Mouse (Mus musculus) megakaryocyte-erythroid progenitor cell, adult 5-6 weeks (primary cell): Measurements from ENCODE around the gene Arhgef28. TPM values are rescaled to one million over a fixed set of nuclear protein-coding genes. Genes with fewer than 3 reads are reported as not detected.
"Not testable (repeated sequence)": the region's sequence is repeated elsewhere in the genome, so short reads cannot be mapped to it uniquely, and the experiment has no call there.

Source experiments
- ATAC-seq: replicated peaks from 2 replicates; pipeline ENCODE4 v1.8.0; 2016; ENCODE audit warnings: mild to moderate bottlenecking, inconsistent platforms; ENCODE audit not compliant: severe bottlenecking, poor library complexity, low FRiP score, low TSS enrichment
- total RNA-seq, 2 experiments: library from RNA; stranded (forward) in 1 of 2; stranded (reverse) in 1 of 2; fragments of 200-1000, 215-1000 nt in 1 of 2; fragments of >200 nt in 1 of 2; fragmentation: Nextera tagmentation in 1 of 2; gene quantifications; 2 replicates each; pipeline ENCODE4 v1.2.3; 2014 to 2017

The Arhgef28 gene
- total RNA-seq, 2 experiments from 2014 or later, result 0.79 to 2.0 TPM

DNA sequence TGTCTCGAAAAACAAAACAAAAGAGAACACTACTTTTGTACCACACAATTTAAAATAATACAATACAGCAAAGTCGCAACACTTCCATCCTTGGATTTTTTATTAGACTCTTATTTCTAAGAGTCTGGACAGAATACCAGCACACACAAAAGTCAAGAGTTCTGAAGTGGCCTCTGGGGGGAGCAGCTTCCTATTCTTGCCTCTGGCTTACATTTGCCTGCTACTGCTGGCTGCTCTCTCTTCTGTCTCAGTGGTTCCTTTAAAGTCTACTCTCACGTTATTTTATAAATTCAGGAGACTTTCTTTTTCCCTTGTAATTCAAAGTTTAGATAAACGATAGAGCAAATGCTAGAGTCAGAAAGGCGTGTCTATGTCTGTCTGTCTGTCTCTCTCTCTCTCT, 179.1 kb downstream of the Arhgef28 start:
- ATAC-seq, result peak; percentile 65; the same call in 1 of the 2 replicates

GRCm38 (mm10) chr13:98025706-98026504, 180.3 kb downstream of the Arhgef28 start:
- no peak for ATAC-seq

DNA sequence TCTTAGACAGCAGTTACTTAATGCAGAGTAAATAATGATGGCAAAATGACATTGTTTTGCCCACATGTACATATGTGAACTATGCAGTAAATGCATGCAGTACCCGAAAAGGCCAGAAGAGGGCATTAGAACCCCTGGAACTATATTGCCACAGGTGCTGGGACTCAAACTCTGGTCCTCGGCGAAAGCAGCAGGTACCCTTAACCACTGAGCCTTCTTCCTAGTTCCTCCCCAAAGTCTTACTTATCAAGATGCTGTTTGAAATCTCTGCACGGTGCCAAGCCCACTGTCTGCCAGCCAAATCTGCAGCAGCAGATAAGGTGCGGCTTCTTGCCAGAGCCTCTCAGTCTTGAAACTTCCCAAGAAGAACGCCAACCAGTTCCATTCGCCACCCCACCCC, 181.1 kb downstream of the Arhgef28 start:
- peak; percentile 21; the same call in 1 of the 2 replicates for ATAC-seq

- no peak for ATAC-seq
Measured at GRCm38 (mm10) chr13:98024680-98025079, 181.6 kb downstream of the Arhgef28 start.

DNA sequence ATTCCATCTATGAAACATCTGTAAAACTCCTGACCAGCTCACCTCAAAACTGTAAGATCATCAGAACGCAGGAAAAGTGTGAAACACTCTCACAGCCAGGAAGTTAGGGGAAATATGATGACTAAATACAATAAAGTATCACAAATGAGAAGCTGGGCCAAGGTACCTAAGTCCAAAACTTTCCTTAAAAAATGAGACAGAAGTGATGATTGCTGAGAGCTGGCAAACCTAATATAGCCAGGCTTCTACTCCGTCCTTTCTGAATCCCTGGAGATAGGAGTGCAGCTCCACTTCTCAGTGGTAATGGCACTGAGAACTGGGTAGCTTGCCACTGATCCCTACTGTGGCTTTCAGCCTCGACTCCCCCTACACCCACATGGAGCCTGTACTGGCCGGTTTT, 184.3 kb downstream of the Arhgef28 start:
- no peak for ATAC-seq

GRCm38 (mm10) chr13:98018837-98019236, 187.4 kb downstream of the Arhgef28 start:
- ATAC-seq, result not testable (repeated sequence)

DNA sequence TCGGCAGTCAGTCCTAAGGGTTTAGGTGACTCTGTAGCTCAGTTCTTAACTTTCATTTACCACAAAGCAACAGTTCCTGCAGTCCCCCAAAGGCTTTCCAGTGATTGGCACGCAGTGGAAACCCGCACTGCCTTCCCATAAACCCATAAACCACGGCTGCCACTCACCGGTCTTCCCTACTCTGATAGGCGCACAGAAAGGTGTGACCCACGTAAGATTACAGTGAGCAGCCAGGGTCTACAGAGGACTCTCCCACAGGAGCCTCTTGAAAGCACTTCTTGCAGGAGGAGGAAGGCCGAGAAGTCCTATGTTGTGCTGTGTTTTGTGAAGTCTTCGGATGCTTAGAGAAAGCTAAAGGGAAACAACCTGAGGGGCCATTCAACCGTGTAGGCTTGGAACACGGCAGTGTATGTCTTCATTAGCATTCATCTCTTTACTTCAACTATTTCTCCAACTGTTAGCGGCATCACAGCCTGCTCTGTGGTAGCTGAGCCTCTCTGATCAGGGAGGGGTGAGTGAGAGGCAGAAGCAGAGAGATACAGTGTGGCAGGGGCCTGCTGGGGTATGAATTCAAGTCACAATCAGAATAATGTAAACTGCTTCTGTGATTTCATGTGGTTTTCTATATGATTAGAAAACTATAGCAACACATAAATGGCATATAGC, 189.2 kb downstream of the Arhgef28 start:
- ATAC-seq, result peak; percentile 66

DNA sequence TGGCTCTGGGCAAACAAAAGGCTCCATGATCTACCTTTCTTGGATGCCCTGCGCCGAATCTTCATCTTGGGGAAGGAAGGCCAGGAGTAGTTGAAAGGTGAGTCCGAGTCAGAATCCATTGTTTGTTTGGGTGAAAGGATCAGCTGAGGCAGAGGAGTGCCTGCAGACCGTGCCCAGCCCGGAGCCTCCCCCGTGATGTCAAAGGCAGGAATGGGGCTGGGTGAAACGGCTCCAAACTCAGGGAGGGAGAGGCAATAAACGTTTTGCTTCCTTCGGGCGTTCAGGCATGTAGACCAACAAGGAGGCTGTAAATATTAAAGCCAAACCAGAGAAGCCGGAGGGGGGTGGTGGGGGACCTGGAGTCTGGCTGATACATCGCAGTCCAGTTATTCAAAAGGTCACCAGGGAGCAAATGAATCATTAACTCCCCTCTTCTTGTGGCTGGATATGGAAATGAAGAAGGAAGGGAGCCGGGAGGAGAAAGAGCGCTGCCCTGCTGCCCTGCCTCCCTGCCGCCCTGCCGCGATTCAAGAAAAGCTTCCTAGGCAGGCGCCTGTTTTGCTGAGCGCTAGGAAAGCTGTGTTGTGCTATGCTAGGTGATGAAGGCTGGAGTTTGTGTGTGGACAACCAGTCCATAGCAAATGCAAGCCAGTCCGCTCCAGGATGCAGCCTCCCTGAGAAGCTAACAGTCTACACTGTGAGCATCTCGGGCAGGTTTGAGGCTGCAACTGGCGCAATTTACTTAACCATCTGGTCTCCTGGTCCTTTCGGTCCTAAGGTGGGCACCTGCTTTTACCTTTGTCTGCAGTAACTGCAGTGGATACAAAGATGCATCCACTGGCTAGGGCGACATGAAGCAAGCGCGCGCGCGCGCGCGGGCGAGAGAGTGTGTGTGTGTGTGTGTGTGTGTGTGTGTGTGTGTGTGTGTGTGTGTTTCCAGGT, 190.0 kb downstream of the Arhgef28 start:
- 0 out of 2 replicates have a peak, but pooled peaks have one; percentile 19 for ATAC-seq

GRCm38 (mm10) chr13:98014892-98015291, 191.3 kb downstream of the Arhgef28 start:
- no peak for ATAC-seq

- ATAC-seq, result no peak
Measured at GRCm38 (mm10) chr13:98013715-98014114, 192.5 kb downstream of the Arhgef28 start.

GRCm38 (mm10) chr13:98011931-98012341, 194.3 kb downstream of the Arhgef28 start:
- ATAC-seq, result no peak

DNA sequence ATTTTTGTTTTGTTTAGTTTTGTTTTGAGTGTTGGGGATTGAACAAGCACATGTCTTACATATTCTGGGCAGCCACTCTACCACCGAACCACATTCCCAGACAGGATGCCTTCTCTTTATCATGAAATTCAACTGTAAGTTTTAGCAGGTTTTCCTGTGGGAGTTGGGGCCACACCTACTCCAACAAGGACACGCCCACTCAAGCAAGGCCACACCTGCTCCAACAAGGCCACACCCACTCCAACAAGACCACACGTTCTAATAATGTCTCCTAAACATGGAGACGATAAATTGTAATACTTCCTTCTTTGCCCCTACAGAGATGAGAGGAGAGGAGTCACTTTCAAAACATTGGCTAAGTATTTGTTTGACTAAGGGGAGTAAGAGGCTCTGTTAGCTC, 197.2 kb downstream of the Arhgef28 start:
- peak; percentile 55 for ATAC-seq

GRCm38 (mm10) chr13:98008588-98008987, 197.7 kb downstream of the Arhgef28 start:
- peak; percentile 88 for ATAC-seq

DNA sequence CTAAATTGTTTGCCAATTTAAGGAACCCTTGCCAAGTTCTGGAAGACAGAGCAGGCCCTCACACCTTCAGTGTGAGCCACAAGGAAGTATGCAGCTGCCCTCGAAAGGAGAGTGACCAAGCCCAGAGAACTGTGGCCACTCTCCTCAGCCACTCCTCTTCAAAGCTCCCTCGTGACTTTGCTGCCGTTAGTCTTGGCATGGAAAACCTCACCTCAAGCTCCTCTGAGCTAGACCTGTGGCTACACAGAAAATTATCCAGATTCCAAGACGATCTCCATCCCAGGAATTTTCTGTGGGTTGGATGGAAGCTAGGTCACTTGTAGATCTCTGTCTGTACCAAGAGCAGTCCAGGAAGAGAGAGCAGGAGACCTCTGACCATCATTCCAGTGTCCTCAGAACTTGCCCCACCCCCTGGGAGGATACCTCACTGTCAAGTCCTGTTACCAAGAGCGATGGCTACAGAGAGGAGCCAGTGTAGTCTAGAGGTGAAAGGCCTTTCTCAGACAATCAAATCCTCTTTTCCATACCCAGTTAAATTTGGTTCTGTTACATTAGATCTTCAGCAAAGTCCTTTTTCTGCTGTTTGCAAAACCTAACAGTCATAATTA, 200.5 kb downstream of the Arhgef28 start:
- ATAC-seq, result no peak

- ATAC-seq, result no peak
Measured at GRCm38 (mm10) chr13:98004647-98005414, 201.4 kb downstream of the Arhgef28 start.

DNA sequence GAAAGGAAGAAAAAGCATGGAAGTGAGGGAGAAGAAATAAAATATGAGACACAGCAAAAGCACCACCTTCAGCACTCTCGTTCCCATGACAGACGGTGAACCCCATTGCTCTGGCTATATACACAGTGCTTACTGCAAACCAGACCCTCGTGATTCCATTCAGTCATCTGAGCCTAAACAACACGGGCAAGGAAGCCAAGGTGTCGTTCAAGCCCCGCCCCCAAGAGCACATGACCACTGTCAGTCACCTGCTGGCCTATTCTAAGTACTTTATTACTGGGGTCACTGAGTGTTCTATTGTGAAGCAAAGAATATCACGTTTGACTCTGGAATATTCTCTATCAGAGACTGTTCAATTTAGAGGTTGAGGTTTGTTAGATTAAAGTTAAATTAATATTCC, 202.5 kb downstream of the Arhgef28 start:
- ATAC-seq, result no peak

- ATAC-seq, result no peak
Measured at GRCm38 (mm10) chr13:98002598-98002997, 203.6 kb downstream of the Arhgef28 start.

DNA sequence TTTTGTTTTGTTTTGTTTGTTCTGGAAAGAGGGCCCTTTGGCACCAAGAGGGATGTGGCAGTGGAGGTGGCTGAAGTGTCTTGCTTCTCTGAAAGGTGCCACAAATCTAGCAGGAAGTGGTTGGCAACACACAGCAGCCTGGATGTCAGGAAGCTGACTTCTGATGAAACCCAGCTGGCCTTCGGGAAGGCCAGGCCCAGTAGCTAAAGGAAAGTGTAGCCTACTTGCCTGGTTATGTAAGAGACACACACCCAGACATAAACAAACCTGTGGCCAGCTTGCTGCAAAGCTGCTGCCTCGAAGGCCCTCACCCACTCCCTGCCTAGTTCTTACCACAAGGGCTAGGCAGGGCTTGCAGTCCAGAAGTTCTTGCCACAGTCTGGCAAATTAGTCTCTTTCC, 204.1 kb downstream of the Arhgef28 start:
- no peak for ATAC-seq

DNA sequence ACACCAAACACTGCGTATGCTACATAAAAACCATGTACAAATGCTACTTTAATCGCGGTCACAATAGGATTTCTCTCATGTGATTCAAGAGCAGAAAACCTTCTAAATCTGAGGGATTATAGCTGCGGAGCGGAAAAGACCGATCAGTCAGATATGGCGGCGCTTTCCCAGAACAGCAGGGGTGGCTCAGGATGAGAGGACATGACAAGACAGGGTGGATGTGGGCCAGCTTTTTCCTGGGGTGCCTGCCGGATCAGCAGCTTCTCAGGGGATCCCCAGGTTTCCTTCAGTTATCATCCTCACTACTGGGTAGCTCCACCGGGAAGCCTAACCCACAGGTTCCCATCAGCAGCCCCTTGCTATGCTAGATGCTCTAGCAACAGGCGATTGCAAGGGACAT, 204.5 kb downstream of the Arhgef28 start:
- no peak for ATAC-seq
